Mouse (Mus musculus) brain, embryonic 14.5 days (tissue): ENCODE measurements around the gene Exoc3l.

Experiments used
- CTCF ChIP-seq: fragments of 200-500 bp; IDR thresholded peaks from 2 replicates; pipeline ENCODE4 v1.5.1; 2012; ENCODE audit warnings: inconsistent platforms, mild to moderate bottlenecking, moderate library complexity, borderline replicate concordance; ENCODE audit not compliant: insufficient read depth, insufficient read length; ENCODE audit errors: extremely low read depth
- POLR2A ChIP-seq: fragments of 200-500 bp; IDR thresholded peaks from 2 replicates; pipeline ENCODE4 v1.6.1; 2012; ENCODE audit warnings: mild to moderate bottlenecking, inconsistent platforms, borderline replicate concordance; ENCODE audit not compliant: poor library complexity, insufficient read depth, insufficient read length, severe bottlenecking; ENCODE audit errors: extremely low read depth

DNA sequence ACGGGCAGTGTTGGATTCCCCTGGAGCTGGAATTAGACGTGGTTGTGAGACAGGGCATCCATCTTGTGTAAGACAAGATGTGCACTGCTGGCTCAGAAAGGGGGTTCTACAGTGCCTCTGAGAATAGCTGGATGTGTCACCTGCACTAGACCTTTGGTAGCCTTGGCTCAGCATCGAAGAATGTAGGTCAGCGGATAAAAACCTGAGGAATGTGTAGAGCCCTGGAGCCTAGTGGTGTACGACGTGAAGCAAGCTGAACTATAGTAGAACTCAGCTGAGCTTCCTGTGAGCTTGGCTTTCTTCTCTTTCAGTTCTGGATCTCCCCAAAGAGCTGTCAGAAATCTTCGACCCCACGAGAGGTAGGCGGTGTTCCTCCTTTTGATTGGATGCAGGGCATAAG lies 8.0 kb upstream of the Exoc3l start:
- TF ChIP-seq CTCF (no peak), POLR2A (no peak)
